Mouse (Mus musculus) midbrain, embryonic 12.5 days (tissue): ENCODE measurements around the gene Pgm5. TPM values are rescaled to one million over a fixed set of nuclear protein-coding genes. Genes with fewer than 3 reads are reported as not detected.

ENCODE experiments used
- ATAC-seq: fragments of 200-750 bp; cut with Nextera tagmentation; 2 replicates; pipeline ENCODE4 v1.8.0; 2017; ENCODE audit warnings: low read depth, moderate TSS enrichment, moderate library complexity; ENCODE audit not compliant: low FRiP score
- H3K27ac ChIP-seq: fragments of 300-500 bp; sonication (generic); replicated peaks from 2 replicates; pipeline ENCODE4 v1.5.1; 2016; ENCODE audit warnings: mild to moderate bottlenecking
- H3K27me3 ChIP-seq: fragments of 300-500 bp; sonication (generic); 2 replicates; pipeline ENCODE4 v1.6.1; 2016; ENCODE audit warnings: mild to moderate bottlenecking
- H3K36me3 ChIP-seq: fragments of 300-500 bp; sonication (generic); 2 replicates; pipeline ENCODE4 v1.6.1; 2016
- H3K4me1 ChIP-seq: fragments of 300-500 bp; sonication (generic); 2 replicates; pipeline ENCODE4 v1.6.1; 2016
- H3K4me2 ChIP-seq: fragments of 300-500 bp; sonication (generic); replicated peaks from 2 replicates; pipeline ENCODE4 v1.6.1; 2016; ENCODE audit warnings: mild to moderate bottlenecking, moderate library complexity
- H3K4me3 ChIP-seq: fragments of 300-500 bp; sonication (generic); 2 replicates; pipeline ENCODE4 v1.5.1; 2016; ENCODE audit warnings: mild to moderate bottlenecking
- H3K9ac ChIP-seq: fragments of 300-500 bp; sonication (generic); replicated peaks from 2 replicates; pipeline ENCODE4 v1.6.1; 2016; ENCODE audit warnings: mild to moderate bottlenecking, moderate library complexity
- H3K9me3 ChIP-seq: fragments of 300-500 bp; sonication (generic); 2 replicates; pipeline ENCODE4 v1.6.1; 2016; ENCODE audit warnings: mild to moderate bottlenecking
- WGBS: fragments of 180-500 bp; shearing (Covaris S2); methylation state at CpG from one replicate; pipeline ENCODE4 v1.1.7; 2016; 5-methylcytosine and 5-hydroxymethylcytosine counted together
- polyA plus RNA-seq: library from polyadenylated mRNA; unstranded; fragments of >200 nt; fragmentation: Nextera tagmentation; extraction: Ambion mirVana; gene quantifications from 2 replicates; pipeline ENCODE4 v1.2.1, GENCODE M21; 2016

Gene Pgm5
- polyA plus RNA-seq, 1 experiment from 2014 or later, result 0.93 TPM

DNA sequence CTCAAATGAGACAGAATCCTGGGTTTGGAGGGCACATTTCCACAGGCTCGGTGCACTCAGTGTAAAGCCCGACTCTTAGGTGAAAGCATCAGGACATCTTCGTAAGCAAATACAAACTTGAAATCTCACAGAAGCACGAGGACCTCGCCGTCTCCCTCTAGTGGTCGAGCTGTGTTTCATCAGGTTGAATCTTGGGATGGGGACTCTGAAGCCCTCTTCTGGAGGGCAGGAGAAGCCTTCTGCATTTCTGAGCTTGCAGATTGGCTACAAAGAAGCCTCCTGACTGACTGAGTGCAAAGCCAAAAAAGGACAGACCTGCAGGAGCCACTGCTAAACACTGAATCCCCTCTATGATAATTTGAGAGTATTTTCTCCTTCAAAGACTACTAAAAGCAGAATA is 227.1 kb downstream of the Pgm5 start:
- H3K27ac ChIP-seq, result no peak overlapping the region
- no peak overlapping the region for H3K4me2 ChIP-seq
- H3K9me3 ChIP-seq, result no peaks in the 10 kb centered on the region
- H3K4me3 ChIP-seq, result no peak overlapping the region
- no peak overlapping the region for H3K9ac ChIP-seq
- peak; percentile 49; the same call in 1 of the 2 replicates for ATAC-seq
- WGBS, result 8% methylated on average over 7 of the region's 7 CpGs
- H3K4me1 ChIP-seq, result no peaks in the 10 kb centered on the region
- H3K27me3 ChIP-seq, result peaks cover 3% of the 10 kb centered on the region; the same call in 1 of the 2 replicates
- H3K36me3 ChIP-seq, result no peaks in the 10 kb centered on the region

Other genes with a start within 250 kb of the Pgm5 start
- 0.70 and 0.93 TPM in 2 replicates for gene Tmem252, start 187.8 kb downstream of the Pgm5 start, polyA plus RNA-seq
- 203 and 209 TPM in 2 replicates for gene Gm10053, start 13.8 kb upstream of the Pgm5 start, polyA plus RNA-seq
- 0.09 and 0.18 TPM in 2 replicates for gene Foxd4, start 39.3 kb upstream of the Pgm5 start, polyA plus RNA-seq
- 20.0 and 22.8 TPM in 2 replicates for gene Cbwd1, start 99.8 kb upstream of the Pgm5 start, polyA plus RNA-seq
- 0.73 and 1.3 TPM in 2 replicates for gene Dock8, start 137.7 kb upstream of the Pgm5 start, polyA plus RNA-seq